Mouse (Mus musculus) midbrain, postnatal 0 days (tissue): Measurements from ENCODE around the gene Bbof1. TPM values are rescaled to one million over a fixed set of nuclear protein-coding genes. Genes with fewer than 3 reads are reported as not detected.

Experiments used
- ATAC-seq: fragments of 200-750 bp; cut with Nextera tagmentation; 2 replicates; pipeline ENCODE4 v1.8.0; 2017; ENCODE audit warnings: moderate number of reproducible peaks, mild to moderate bottlenecking, moderate TSS enrichment, moderate library complexity; ENCODE audit not compliant: low FRiP score
- DNase-seq: peaks from one replicate; pipeline ENCODE4 v3.0.0-alpha.2; 2015; ENCODE audit warnings: low spot score
- H3K27ac ChIP-seq: fragments of 300-500 bp; sonication (generic); 2 replicates; pipeline ENCODE4 v1.5.1; 2014; ENCODE audit warnings: low read depth, mild to moderate bottlenecking, low read length, mixed read lengths
- H3K27me3 ChIP-seq: fragments of 300-500 bp; sonication (generic); 2 replicates; pipeline ENCODE4 v1.6.1; 2014; ENCODE audit warnings: low read length, control low read depth, mixed read lengths; ENCODE audit not compliant: insufficient read depth
- H3K36me3 ChIP-seq: fragments of 300-500 bp; sonication (generic); 2 replicates; pipeline ENCODE4 v1.6.1; 2014; ENCODE audit warnings: low read length, control low read depth, mixed read lengths; ENCODE audit not compliant: insufficient read depth
- H3K4me1 ChIP-seq: fragments of 300-500 bp; sonication (generic); 2 replicates; pipeline ENCODE4 v1.6.1; 2014; ENCODE audit warnings: mild to moderate bottlenecking, control low read depth, antibody characterized with exemption, low read length, mixed read lengths; ENCODE audit not compliant: insufficient read depth
- H3K4me2 ChIP-seq: fragments of 300-500 bp; sonication (generic); 2 replicates; pipeline ENCODE4 v1.6.1; 2014; ENCODE audit warnings: low read depth, mild to moderate bottlenecking, low read length, mixed read lengths; ENCODE audit not compliant: poor library complexity, severe bottlenecking
- H3K4me3 ChIP-seq: fragments of 300-500 bp; sonication (generic); 2 replicates; pipeline ENCODE4 v1.5.1; 2014; ENCODE audit warnings: low read depth, mild to moderate bottlenecking, low read length, moderate library complexity
- H3K9ac ChIP-seq: fragments of 300-500 bp; sonication (generic); replicated peaks from 2 replicates; pipeline ENCODE4 v1.6.1; 2014; ENCODE audit warnings: mild to moderate bottlenecking, low read length, moderate library complexity, mixed read lengths; ENCODE audit not compliant: poor library complexity, severe bottlenecking
- H3K9me3 ChIP-seq: fragments of 300-500 bp; sonication (generic); 2 replicates; pipeline ENCODE4 v1.6.1; 2016; ENCODE audit warnings: low read length, control low read depth
- CTCF ChIP-seq: IDR thresholded peaks from 2 replicates; pipeline ENCODE4 v1.5.1; 2016; ENCODE audit warnings: antibody characterized with exemption, mild to moderate bottlenecking
- WGBS: fragments of 180-500 bp; shearing (Covaris S2); extraction: QIAGEN DNeasy Blood & Tissue Kit; methylation state at CpG from one replicate; pipeline ENCODE4 v1.1.7; 2014; 5-methylcytosine and 5-hydroxymethylcytosine counted together
- polyA plus RNA-seq: library from polyadenylated mRNA; unstranded; fragments of >200 nt; fragmentation: Nextera tagmentation; extraction: Ambion mirVana; gene quantifications from 2 replicates; pipeline ENCODE4 v1.2.1, GENCODE M21; 2015
- total RNA-seq: library from RNA; depleted of rRNA; stranded (reverse); fragments of >200 nt; gene quantifications from 2 replicates; pipeline ENCODE4 v1.2.3, GENCODE M21; 2014

Gene Bbof1
- total and polyA plus RNA-seq, 2 experiments from 2014 or later, result 2.1 to 3.2 TPM

GRCm38 (mm10) chr12:84459845-84460244 lies 51.0 kb downstream of the Bbof1 start:
- peak; percentile 44 for TF ChIP-seq CTCF
- Histone ChIP-seq H3K9me3 (no peaks in the 10 kb centered on the region), H3K36me3 (peaks cover 27% of the 10 kb centered on the region), H3K4me2 (no peak overlapping the region), H3K27ac (no peak overlapping the region), H3K4me3 (no peak overlapping the region), H3K27me3 (no peaks in the 10 kb centered on the region), H3K4me1 (no peaks in the 10 kb centered on the region), H3K9ac (no peak overlapping the region)
- WGBS, result 53% methylated on average over 1 of the region's 1 CpGs
- no peak for ATAC-seq
- no peak for DNase-seq

- 94% methylated on average over 5 of the region's 5 CpGs for WGBS
- TF ChIP-seq CTCF, result no peak
- no peak for ATAC-seq
- Histone ChIP-seq H3K4me3 (no peak overlapping the region), H3K36me3 (peaks cover 27% of the 10 kb centered on the region), H3K27ac (no peak overlapping the region), H3K4me2 (no peak overlapping the region), H3K27me3 (no peaks in the 10 kb centered on the region), H3K9me3 (no peaks in the 10 kb centered on the region), H3K9ac (no peak overlapping the region), H3K4me1 (no peaks in the 10 kb centered on the region)
- no peak for DNase-seq
Observed at GRCm38 (mm10) chr12:84461416-84461815, 52.5 kb downstream of the Bbof1 start.

GRCm38 (mm10) chr12:84462856-84463255 lies 54.0 kb downstream of the Bbof1 start:
- Histone ChIP-seq H3K27ac (no peak overlapping the region), H3K27me3 (no peaks in the 10 kb centered on the region), H3K9me3 (no peaks in the 10 kb centered on the region), H3K4me1 (no peaks in the 10 kb centered on the region), H3K36me3 (peaks cover 24% of the 10 kb centered on the region), H3K4me3 (no peak overlapping the region), H3K9ac (no peak overlapping the region), H3K4me2 (no peak overlapping the region)
- WGBS, result 79% methylated on average over 3 of the region's 3 CpGs
- no peak for ATAC-seq
- no peak for DNase-seq
- no peak for TF ChIP-seq CTCF

- Histone ChIP-seq H3K4me1 (no peaks in the 10 kb centered on the region), H3K27me3 (no peaks in the 10 kb centered on the region), H3K4me3 (no peak overlapping the region), H3K4me2 (no peak overlapping the region), H3K9ac (no peak overlapping the region), H3K27ac (no peak overlapping the region), H3K9me3 (no peaks in the 10 kb centered on the region), H3K36me3 (peaks cover 8% of the 10 kb centered on the region; the same call in 1 of the 2 replicates)
- 0% methylated on average over 1 of the region's 1 CpGs for WGBS
- ATAC-seq, result no peak
- peak; percentile 86 for TF ChIP-seq CTCF
- DNase-seq, result peak; percentile 79
Observed at GRCm38 (mm10) chr12:84468701-84469100, 59.8 kb downstream of the Bbof1 start.

GRCm38 (mm10) chr12:84478937-84479336 lies 70.1 kb downstream of the Bbof1 start:
- no peaks in the 10 kb centered on the region for H3K27me3 ChIP-seq
- no peak for TF ChIP-seq CTCF
- no peak overlapping the region for H3K4me3 ChIP-seq
- no peak overlapping the region for H3K27ac ChIP-seq
- WGBS, result 98% methylated on average over 7 of the region's 7 CpGs
- ATAC-seq (no peak), DNase-seq (no peak)
- H3K9ac ChIP-seq, result no peak overlapping the region
- no peaks in the 10 kb centered on the region for H3K4me1 ChIP-seq
- H3K9me3 ChIP-seq, result no peaks in the 10 kb centered on the region
- H3K36me3 ChIP-seq, result no peaks in the 10 kb centered on the region
- no peak overlapping the region for H3K4me2 ChIP-seq

- Histone ChIP-seq H3K4me3 (no peak overlapping the region), H3K9ac (no peak overlapping the region), H3K27me3 (no peaks in the 10 kb centered on the region), H3K27ac (no peak overlapping the region), H3K4me1 (no peaks in the 10 kb centered on the region), H3K9me3 (no peaks in the 10 kb centered on the region), H3K36me3 (no peaks in the 10 kb centered on the region), H3K4me2 (no peak overlapping the region)
- ATAC-seq, result no peak
- WGBS, result 77% methylated on average over 2 of the region's 2 CpGs
- no peak for TF ChIP-seq CTCF
- DNase-seq, result no peak
Observed at GRCm38 (mm10) chr12:84481251-84481650, 72.4 kb downstream of the Bbof1 start.
